Mouse (Mus musculus): Measurements from ENCODE around the gene Sema3b.

- TF ChIP-seq CTCF (IDR thresholded peaks at IDR 0.05; ENCODE audit: extremely low read depth, insufficient read length, insufficient replicate concordance, low read depth, low read length) (no peak), POLR2A (IDR thresholded peaks at IDR 0.05; ENCODE audit: low read depth, low read length) (no peak)
These were observed 61.1 kb downstream of the Sema3b start for GRCm38 (mm10) chr9:107547957-107548356.
